Mouse (Mus musculus): ENCODE measurements around the gene Olfr190.
"Not testable (repeated sequence)": the region's sequence is repeated elsewhere in the genome, so short reads cannot be mapped to it uniquely, and the experiment has no call there.

Olfr190 gene

DNA sequence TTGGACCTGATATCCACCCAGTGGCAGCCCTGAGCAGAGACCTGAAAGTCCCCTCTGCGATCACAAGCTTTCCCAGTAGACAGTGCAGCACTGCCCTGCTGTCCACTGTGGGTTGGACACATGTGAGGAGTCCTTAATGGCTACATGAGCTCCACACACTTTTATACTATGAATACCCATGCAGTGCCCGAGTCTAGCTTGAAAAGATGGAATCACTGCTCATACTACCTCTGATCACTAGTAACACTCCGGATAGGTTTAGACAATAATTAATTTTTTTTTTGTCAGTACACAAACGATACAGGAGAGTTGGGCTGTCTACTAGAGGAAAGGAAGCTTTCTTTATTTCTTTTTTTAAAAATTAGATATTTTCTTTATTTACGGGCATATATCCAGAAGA, at the start of gene Olfr190:
Olfr190 (minus strand) TSS at position 101 of the 400 bp plus-strand sequence.
- DNase-seq: no peak

DNA sequence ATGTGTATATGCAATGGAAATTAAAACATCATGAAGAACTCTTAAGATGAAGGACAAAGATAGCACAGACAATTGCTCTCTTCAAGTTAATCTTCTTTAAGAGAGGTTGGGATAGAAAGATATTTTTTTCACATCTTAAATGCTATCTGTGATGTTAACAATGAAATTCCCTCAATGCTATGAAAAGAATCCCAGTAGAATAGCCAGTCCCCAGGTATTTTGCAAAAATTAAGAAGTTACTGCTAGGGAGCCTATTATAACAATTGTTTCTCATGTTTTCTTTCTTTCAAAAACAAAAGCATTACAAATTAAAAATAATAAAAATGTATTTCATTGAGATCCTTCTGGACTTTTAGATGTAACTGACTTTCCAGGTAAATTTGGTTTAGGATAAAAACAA, 43.2 kb upstream of the Olfr190 start, which contains the start of gene Olfr194:
Olfr194 (minus strand) TSS at position 101 of the 400 bp plus-strand sequence.
- DNase-seq: no peak

DNA sequence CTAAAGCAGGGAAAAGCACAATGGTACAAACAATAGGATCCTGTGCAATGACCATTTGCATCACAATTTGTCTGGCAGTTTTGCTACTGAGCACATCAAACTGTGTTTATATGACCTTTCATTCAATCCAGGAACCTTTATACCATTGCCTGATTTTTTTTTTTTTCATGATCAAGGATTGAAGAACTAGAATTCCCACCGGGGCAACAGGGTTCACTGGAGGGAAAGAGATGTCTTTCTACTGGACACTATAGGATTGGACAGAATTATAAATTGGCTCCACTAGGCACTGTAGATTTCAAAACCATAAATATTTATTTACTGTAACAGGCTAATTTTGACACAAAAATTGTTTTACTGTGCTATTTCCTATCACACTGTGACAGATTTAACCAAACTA, 34.0 kb upstream of the Olfr190 start, which contains the start of gene Olfr193:
Olfr193 (minus strand) TSS at position 101 of the 400 bp plus-strand sequence.
- DNase-seq: no peak

DNA sequence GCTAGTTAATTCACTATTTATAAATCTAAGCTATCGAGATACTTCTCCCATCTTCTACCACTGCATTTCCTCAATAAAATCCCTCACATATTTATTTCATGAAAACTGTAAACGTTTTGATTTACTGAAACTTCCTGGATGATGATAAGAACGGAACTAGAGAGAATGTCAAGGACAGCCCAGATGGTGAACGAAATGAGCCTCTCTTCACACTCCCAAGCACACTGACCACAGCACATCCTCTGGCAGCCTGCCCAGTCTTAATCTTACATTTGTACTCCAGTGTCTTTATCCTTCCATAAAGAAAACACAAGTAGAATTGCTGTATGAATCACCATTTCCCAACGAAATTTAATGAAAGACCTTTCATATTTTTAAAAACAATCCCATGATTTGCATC, 30.7 kb upstream of the Olfr190 start:
- not testable (repeated sequence) for DNase-seq

DNA sequence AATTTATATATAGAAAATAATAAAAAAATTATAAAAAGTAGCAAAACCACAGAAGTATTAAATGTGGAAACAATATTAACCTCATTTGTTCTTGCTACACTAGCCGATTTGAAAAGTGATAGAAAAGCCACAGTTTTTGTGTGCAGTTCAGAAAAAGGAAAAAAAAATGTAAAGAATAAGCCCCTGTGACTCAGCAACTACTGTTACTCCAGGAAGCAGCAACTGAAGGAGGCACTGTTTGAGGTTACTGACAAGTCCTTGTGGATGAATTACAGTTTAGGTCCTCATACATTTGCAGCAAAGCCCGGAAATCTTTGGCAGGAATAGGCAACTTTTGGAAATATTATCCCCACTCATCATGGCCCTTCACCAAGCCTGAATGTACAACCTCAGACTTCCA, 27.5 kb upstream of the Olfr190 start:
- no peak for DNase-seq

DNA sequence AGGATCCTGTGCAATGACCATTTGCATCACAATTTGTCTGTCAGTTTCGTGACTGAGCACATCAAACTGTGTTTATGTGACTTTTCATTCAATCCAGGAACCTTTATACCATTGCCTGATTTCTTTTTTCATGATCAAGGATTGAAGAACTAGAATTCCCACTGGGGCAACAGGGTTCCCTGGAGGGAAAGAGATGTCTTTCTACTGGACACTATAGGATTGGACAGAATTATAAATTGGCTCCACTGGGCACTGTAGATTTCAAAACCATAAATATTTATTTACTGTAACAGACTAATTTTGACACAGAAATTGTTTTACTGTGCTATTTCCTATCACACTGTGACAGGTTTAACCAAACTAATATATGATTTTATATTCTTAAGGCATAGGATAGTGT, 11.9 kb upstream of the Olfr190 start, which contains the start of gene Olfr191:
Olfr191 (minus strand) TSS at position 101 of the 400 bp plus-strand sequence.
- DNase-seq: not testable (repeated sequence)

DNA sequence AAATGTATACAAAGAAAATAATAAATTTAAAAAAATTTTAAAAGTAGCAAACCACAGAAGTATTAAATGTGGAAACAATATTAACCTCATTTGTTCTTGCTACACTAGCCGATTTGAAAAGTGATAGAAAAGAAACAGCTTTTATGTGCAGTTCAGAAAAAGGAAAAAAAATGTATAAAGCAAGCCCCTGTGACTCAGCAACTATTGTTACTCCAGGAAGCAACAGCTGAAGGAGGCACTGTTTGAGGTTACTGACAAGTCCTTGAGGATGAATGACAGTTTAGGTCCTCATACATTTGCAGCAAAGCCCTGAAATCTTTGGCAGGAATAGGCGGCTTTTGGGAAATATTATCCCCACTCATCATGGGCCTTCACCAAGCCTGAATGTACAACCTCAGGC, 3.3 kb upstream of the Olfr190 start:
- DNase-seq: not testable (repeated sequence)

DNA sequence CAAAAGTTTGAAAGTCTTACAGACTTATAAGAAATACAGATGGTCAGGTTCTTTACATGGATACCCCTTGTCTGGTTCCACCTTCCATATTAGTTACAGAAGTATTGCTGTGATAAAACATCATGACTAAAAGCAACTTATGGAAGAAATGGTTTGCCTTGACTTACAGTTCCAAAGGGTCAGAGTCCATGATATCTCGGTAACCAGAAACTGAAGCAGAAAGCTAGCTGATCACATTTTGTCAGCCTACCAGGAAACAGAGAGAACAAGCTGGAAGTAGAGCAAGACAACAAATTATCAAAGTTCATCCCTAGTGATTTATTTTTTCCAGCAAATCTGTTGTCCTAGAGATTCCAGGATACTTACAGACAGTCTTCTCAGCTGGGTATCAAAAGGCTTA, 4.3 kb downstream of the Olfr190 start:
- no peak for DNase-seq

GRCm38 (mm10) chr16:59071755-59072154, 6.0 kb downstream of the Olfr190 start:
- no peak for DNase-seq

DNA sequence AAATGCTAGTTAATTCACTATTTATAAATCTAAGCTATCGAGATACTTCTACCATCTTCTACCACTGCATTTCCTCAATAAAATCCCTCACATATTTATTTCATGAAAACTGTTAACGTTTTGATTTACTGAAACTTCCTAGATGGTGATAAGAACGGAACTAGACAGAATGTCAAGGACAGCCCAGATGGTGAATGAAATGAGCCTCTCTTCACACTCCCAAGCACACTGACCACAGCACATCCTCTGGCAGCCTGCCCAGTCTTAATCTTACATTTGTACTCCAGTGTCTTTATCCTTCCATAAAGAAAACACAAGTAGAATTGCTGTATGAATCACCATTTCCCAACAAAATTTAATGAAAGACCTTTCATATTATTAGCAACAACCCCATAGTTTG, 15.4 kb downstream of the Olfr190 start:
- not testable (repeated sequence) for DNase-seq

DNA sequence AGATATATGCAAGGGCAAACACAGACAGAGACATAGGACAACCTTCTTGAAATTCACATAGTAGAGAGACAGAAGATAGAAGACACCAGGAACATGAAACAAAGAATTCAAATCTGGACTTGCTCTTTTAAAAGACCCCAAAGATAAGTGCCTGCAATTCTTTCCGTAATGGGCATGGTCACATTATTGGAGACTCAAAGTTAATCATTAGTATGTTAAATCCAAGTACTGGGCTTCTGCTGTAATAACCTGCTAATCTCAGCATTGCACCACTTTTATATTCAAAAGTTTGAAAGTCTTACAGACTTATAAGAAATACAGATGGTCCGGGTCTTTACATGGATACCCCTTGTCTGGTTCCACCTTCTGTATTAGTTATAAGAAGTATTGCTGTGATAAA, 28.5 kb downstream of the Olfr190 start:
- not testable (repeated sequence) for DNase-seq

- no peak for DNase-seq
These were observed 28.9 kb downstream of the Olfr190 start for GRCm38 (mm10) chr16:59048860-59049259.

DNA sequence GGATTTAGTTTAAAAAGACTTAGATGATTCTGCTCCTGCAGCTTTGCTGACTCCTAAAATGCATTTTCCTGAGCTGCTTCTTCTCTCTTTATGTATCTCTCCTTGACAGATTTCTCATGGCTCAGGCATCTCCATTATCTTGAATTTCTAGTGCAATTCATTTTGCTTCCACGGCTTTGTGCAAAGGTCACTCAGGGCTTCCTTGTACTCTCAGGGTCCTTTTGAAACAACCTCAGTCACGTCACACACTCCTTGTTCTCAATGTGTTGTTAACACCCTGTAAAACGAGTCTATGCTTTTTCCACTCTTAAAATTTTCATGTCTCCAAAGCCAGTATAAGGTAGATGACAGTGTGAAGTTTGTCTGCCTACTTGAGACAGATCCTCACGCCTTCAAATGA, 30.2 kb downstream of the Olfr190 start:
- DNase-seq: no peak

- no peak for DNase-seq
These were observed 32.0 kb downstream of the Olfr190 start for GRCm38 (mm10) chr16:59045835-59046234.

DNA sequence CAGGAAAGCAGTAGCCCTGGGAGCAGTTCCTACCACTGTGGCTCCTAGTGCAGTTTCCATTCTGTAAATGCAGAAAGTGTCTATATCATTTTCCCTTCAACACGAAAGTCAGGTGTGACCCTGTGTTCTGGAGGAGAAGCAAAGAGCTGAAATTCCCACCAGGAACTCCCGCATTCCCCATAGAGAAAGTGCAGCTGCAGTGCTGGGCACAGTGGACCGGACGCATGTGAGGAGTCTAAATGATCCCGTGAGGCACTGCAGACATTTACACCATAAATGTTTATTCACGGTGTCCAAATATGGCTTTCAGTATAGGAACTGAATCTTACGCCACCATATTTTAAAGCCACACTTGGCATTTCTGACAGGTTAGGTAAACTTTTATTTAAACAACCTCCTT, 38.1 kb downstream of the Olfr190 start, which contains the start of gene Olfr187:
Olfr187 (minus strand) TSS at position 58 of the 400 bp plus-strand sequence.
- DNase-seq: no peak

DNA sequence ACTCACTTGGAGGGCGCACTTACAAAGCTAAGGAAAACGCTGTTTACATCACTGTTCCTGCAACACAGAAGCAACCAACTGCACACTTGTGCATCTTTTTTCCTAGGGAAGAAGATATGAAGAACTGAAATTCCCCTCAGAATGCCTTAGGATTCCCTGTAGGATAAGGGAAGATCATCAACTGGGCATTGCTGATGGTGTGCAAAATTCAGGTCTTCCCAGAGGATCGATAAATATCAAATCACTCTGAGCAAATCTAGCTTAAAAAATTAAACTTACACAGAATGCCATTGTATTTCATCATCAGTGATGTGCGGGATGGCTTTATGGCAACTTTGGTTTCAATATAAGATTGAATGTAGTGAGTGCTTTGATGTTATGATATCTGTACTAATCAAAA, 47.6 kb downstream of the Olfr190 start, which contains the start of gene Olfr186:
Olfr186 (minus strand) TSS at position 101 of the 400 bp plus-strand sequence.
- DNase-seq: no peak
